Mouse (Mus musculus) forebrain, embryonic 14.5 days (tissue): ENCODE measurements around the gene Cgref1. TPM values are rescaled to one million over a fixed set of nuclear protein-coding genes. Genes with fewer than 3 reads are reported as not detected.

Experiments
- ATAC-seq: fragments of 200-750 bp; cut with Nextera tagmentation; 2 replicates; pipeline ENCODE4 v1.8.0; 2017; ENCODE audit warnings: mild to moderate bottlenecking, moderate library complexity
- DNase-seq: peaks from one replicate; pipeline ENCODE4 v3.0.0-alpha.2; 2015; ENCODE audit warnings: low spot score
- H3K27ac ChIP-seq: fragments of 300-500 bp; sonication (generic); 2 replicates; pipeline ENCODE4 v1.5.1; 2014; ENCODE audit warnings: low read depth, mild to moderate bottlenecking, control low read depth, low read length, moderate library complexity
- H3K27me3 ChIP-seq: fragments of 300-500 bp; sonication (generic); replicated peaks from 2 replicates; pipeline ENCODE4 v1.6.1; 2014; ENCODE audit warnings: low read length, control low read depth, mixed read lengths; ENCODE audit not compliant: control insufficient read depth, insufficient read depth
- H3K36me3 ChIP-seq: fragments of 300-500 bp; sonication (generic); 2 replicates; pipeline ENCODE4 v1.6.1; 2014; ENCODE audit warnings: low read length, control low read depth; ENCODE audit not compliant: control insufficient read depth, insufficient read depth
- H3K4me1 ChIP-seq: fragments of 300-500 bp; sonication (generic); 2 replicates; pipeline ENCODE4 v1.6.1; 2014; ENCODE audit warnings: antibody characterized with exemption, low read length, control low read depth; ENCODE audit not compliant: control insufficient read depth, insufficient read depth
- H3K4me2 ChIP-seq: fragments of 300-500 bp; sonication (generic); 2 replicates; pipeline ENCODE4 v1.6.1; 2014; ENCODE audit warnings: mild to moderate bottlenecking, control low read depth, low read length
- H3K4me3 ChIP-seq: fragments of 300-500 bp; sonication (generic); 2 replicates; pipeline ENCODE4 v1.5.1; 2014; ENCODE audit warnings: low read depth, low read length, control low read depth
- H3K9ac ChIP-seq: fragments of 300-500 bp; sonication (generic); 2 replicates; pipeline ENCODE4 v1.6.1; 2014; ENCODE audit warnings: mild to moderate bottlenecking, low read length, control low read depth, moderate library complexity
- H3K9me3 ChIP-seq: fragments of 300-500 bp; sonication (generic); replicated peaks from 2 replicates; pipeline ENCODE4 v1.6.1; 2016; ENCODE audit warnings: low read length, control low read depth, mixed read lengths; ENCODE audit not compliant: control insufficient read depth
- WGBS: fragments of 180-500 bp; shearing (Covaris S2); extraction: QIAGEN DNeasy Blood & Tissue Kit; methylation state at CpG from one replicate; pipeline ENCODE4 v1.1.7; 2014; 5-methylcytosine and 5-hydroxymethylcytosine counted together
- polyA plus RNA-seq: library from polyadenylated mRNA; unstranded; fragments of >200 nt; fragmentation: Nextera tagmentation; extraction: Ambion mirVana; gene quantifications from 2 replicates; pipeline ENCODE4 v1.2.1, GENCODE M21; 2014

The Cgref1 gene
- 21.4 and 26.2 TPM in 2 replicates for polyA plus RNA-seq

- no peak within 1 kb of the TSS for H3K27ac ChIP-seq
- WGBS, result 4% methylated on average over 44 of the region's 44 CpGs
- H3K4me2 ChIP-seq, result peak within 1 kb of the TSS; percentile 81
These were observed at the start of gene Cgref1 for GRCm38 (mm10) chr5:30944956-30945781. TSS of gene Cgref1 (minus strand) at chr5:30945591.

GRCm38 (mm10) chr5:30994074-30994473, 48.7 kb upstream of the Cgref1 start:
- H3K27me3 ChIP-seq, result no peaks in the 10 kb centered on the region
- no peaks in the 10 kb centered on the region for H3K4me1 ChIP-seq
- no peak overlapping the region for H3K9ac ChIP-seq
- WGBS, result 60% methylated on average over 3 of the region's 3 CpGs
- H3K4me2 ChIP-seq, result no peak overlapping the region
- H3K4me3 ChIP-seq, result no peak overlapping the region
- ATAC-seq (no peak), DNase-seq (peak; percentile 5)
- no peak overlapping the region for H3K27ac ChIP-seq
- H3K36me3 ChIP-seq, result no peaks in the 10 kb centered on the region
- no peaks in the 10 kb centered on the region for H3K9me3 ChIP-seq

More at GRCm38 (mm10) chr5:30944956-30945781, at the start of gene Cgref1:
- Histone ChIP-seq H3K4me1 (peaks cover 1% of the 10 kb centered on the region), H3K36me3 (no peaks in the 10 kb centered on the region), H3K4me3 (peak within 1 kb of the TSS; percentile 46), H3K9me3 (no peaks in the 10 kb centered on the region), H3K27me3 (no peaks in the 10 kb centered on the region), H3K9ac (peak within 1 kb of the TSS; percentile 72)
- DNase-seq (peak; percentile 74), ATAC-seq (peak; percentile 59)

GRCm38 (mm10) chr5:30992980-30993676, 47.7 kb upstream of the Cgref1 start:
- Histone ChIP-seq H3K27me3 (no peaks in the 10 kb centered on the region), H3K36me3 (no peaks in the 10 kb centered on the region), H3K27ac (no peak overlapping the region), H3K4me3 (no peak overlapping the region), H3K4me1 (no peaks in the 10 kb centered on the region), H3K9me3 (no peaks in the 10 kb centered on the region), H3K4me2 (no peak overlapping the region), H3K9ac (no peak overlapping the region)
- 72% methylated on average over 5 of the region's 5 CpGs for WGBS
- DNase-seq, result no peak
- no peak for ATAC-seq

- Histone ChIP-seq H3K4me1 (no peaks in the 10 kb centered on the region), H3K9me3 (no peaks in the 10 kb centered on the region), H3K36me3 (no peaks in the 10 kb centered on the region), H3K4me2 (no peak overlapping the region), H3K27ac (no peak overlapping the region), H3K9ac (no peak overlapping the region), H3K27me3 (no peaks in the 10 kb centered on the region), H3K4me3 (no peak overlapping the region)
- 13% methylated on average over 2 of the region's 2 CpGs for WGBS
- DNase-seq (peak; percentile 60), ATAC-seq (no peak)
These were observed 37.0 kb upstream of the Cgref1 start for GRCm38 (mm10) chr5:30982357-30982756.

GRCm38 (mm10) chr5:30974870-30975656, 29.7 kb upstream of the Cgref1 start:
- H3K27ac ChIP-seq, result no peak overlapping the region
- H3K9me3 ChIP-seq, result no peaks in the 10 kb centered on the region
- no peaks in the 10 kb centered on the region for H3K27me3 ChIP-seq
- no peaks in the 10 kb centered on the region for H3K4me1 ChIP-seq
- ATAC-seq, result no peak
- H3K4me2 ChIP-seq, result no peak overlapping the region
- no peak for DNase-seq
- H3K36me3 ChIP-seq, result no peaks in the 10 kb centered on the region
- H3K4me3 ChIP-seq, result no peak overlapping the region
- WGBS, result 78% methylated on average over 9 of the region's 9 CpGs
- H3K9ac ChIP-seq, result no peak overlapping the region

- H3K4me3 ChIP-seq, result no peak overlapping the region
- 72% methylated on average over 2 of the region's 2 CpGs for WGBS
- no peaks in the 10 kb centered on the region for H3K36me3 ChIP-seq
- no peak overlapping the region for H3K9ac ChIP-seq
- DNase-seq, result no peak
- H3K27me3 ChIP-seq, result no peaks in the 10 kb centered on the region
- no peak overlapping the region for H3K4me2 ChIP-seq
- H3K4me1 ChIP-seq, result no peaks in the 10 kb centered on the region
- no peak for ATAC-seq
- H3K27ac ChIP-seq, result no peak overlapping the region
- H3K9me3 ChIP-seq, result no peaks in the 10 kb centered on the region
These were observed 24.0 kb upstream of the Cgref1 start for GRCm38 (mm10) chr5:30969440-30969839.

GRCm38 (mm10) chr5:30968416-30968815, 23.0 kb upstream of the Cgref1 start, which contains the start of gene Tcf23:
TSS of gene Tcf23 (plus strand) at chr5:30968662.
- no peaks in the 10 kb centered on the region for H3K4me1 ChIP-seq
- no peak within 1 kb of the TSS for H3K4me2 ChIP-seq
- no peaks in the 10 kb centered on the region for H3K36me3 ChIP-seq
- no peak within 1 kb of the TSS for H3K9ac ChIP-seq
- WGBS, result 71% methylated on average over 8 of the region's 8 CpGs
- H3K27ac ChIP-seq, result no peak within 1 kb of the TSS
- H3K27me3 ChIP-seq, result no peaks in the 10 kb centered on the region
- DNase-seq (no peak), ATAC-seq (no peak)
- H3K9me3 ChIP-seq, result no peaks in the 10 kb centered on the region
- no peak within 1 kb of the TSS for H3K4me3 ChIP-seq

- Histone ChIP-seq H3K9me3 (no peaks in the 10 kb centered on the region), H3K36me3 (no peaks in the 10 kb centered on the region), H3K9ac (no peak overlapping the region), H3K27me3 (no peaks in the 10 kb centered on the region), H3K4me3 (no peak overlapping the region), H3K4me1 (no peaks in the 10 kb centered on the region), H3K4me2 (no peak overlapping the region), H3K27ac (no peak overlapping the region)
- 91% methylated on average over 4 of the region's 4 CpGs for WGBS
- no peak for ATAC-seq
- DNase-seq, result no peak
These were observed 20.8 kb upstream of the Cgref1 start for GRCm38 (mm10) chr5:30966189-30966588.
